Mouse (Mus musculus) lung, embryonic 16.5 days (tissue): ENCODE measurements at regions not wholly inside any gene's neighbourhood (a gene's known extent, or its start where the extent isn't known, plus 50 kb on each side); places are given as distances from the start of the nearest gene placed in this dataset.
"Not testable (repeated sequence)": the region's sequence is repeated elsewhere in the genome, so short reads cannot be mapped to it uniquely, and the experiment has no call there.

Source experiments
- ATAC-seq: fragments of 200-750 bp; cut with Nextera tagmentation; 2 replicates; pipeline ENCODE4 v1.8.0; 2017; ENCODE audit warnings: low read depth, mild to moderate bottlenecking, moderate library complexity
- H3K27ac ChIP-seq: fragments of 300-500 bp; sonication (generic); 2 replicates; pipeline ENCODE4 v1.5.1; 2014; ENCODE audit warnings: mild to moderate bottlenecking, control low read depth, low read length
- H3K27me3 ChIP-seq: fragments of 300-500 bp; sonication (generic); 2 replicates; pipeline ENCODE4 v1.6.1; 2014; ENCODE audit warnings: low read depth, low read length, mixed read lengths; ENCODE audit not compliant: control insufficient read depth, insufficient read depth
- H3K36me3 ChIP-seq: fragments of 300-500 bp; sonication (generic); 2 replicates; pipeline ENCODE4 v1.6.1; 2014; ENCODE audit warnings: low read length; ENCODE audit not compliant: control insufficient read depth, insufficient read depth
- H3K4me1 ChIP-seq: fragments of 300-500 bp; sonication (generic); replicated peaks from 2 replicates; pipeline ENCODE4 v1.6.1; 2014; ENCODE audit warnings: low read length, mixed read lengths; ENCODE audit not compliant: control insufficient read depth, insufficient read depth
- H3K4me2 ChIP-seq: fragments of 300-500 bp; sonication (generic); 2 replicates; pipeline ENCODE4 v1.6.1; 2014; ENCODE audit warnings: low read depth, low read length, control low read depth
- H3K4me3 ChIP-seq: fragments of 300-500 bp; sonication (generic); 2 replicates; pipeline ENCODE4 v1.5.1; 2014; ENCODE audit warnings: mild to moderate bottlenecking, low read length, control low read depth
- H3K9ac ChIP-seq: fragments of 300-500 bp; sonication (generic); 2 replicates; pipeline ENCODE4 v1.6.1; 2014; ENCODE audit warnings: low read length, control low read depth
- H3K9me3 ChIP-seq: fragments of 300-500 bp; sonication (generic); 2 replicates; pipeline ENCODE4 v1.6.1; 2016; ENCODE audit warnings: low read length; ENCODE audit not compliant: control insufficient read depth
- WGBS: fragments of 180-500 bp; shearing (Covaris S2); extraction: QIAGEN DNeasy Blood & Tissue Kit; methylation state at CpG from one replicate; pipeline ENCODE4 v1.1.7; 2014; 5-methylcytosine and 5-hydroxymethylcytosine counted together

- 48% methylated on average over 5 of the region's 5 CpGs for WGBS
- H3K27ac ChIP-seq = no peak overlapping the region
- no peak overlapping the region for H3K9ac ChIP-seq
- no peaks in the 10 kb centered on the region for H3K9me3 ChIP-seq
- no peak for ATAC-seq
- H3K4me3 ChIP-seq = no peak overlapping the region
- H3K36me3 ChIP-seq = no peaks in the 10 kb centered on the region
- H3K4me1 ChIP-seq = no peaks in the 10 kb centered on the region
- H3K4me2 ChIP-seq = no peak overlapping the region
- no peaks in the 10 kb centered on the region for H3K27me3 ChIP-seq
Observed at GRCm38 (mm10) chr3:58245361-58245760, 169.2 kb upstream of the Tsc22d2 start.

GRCm38 (mm10) chr3:58247989-58248388 lies 166.5 kb upstream of the Tsc22d2 start:
- Histone ChIP-seq H3K27me3 (no peaks in the 10 kb centered on the region), H3K9me3 (no peaks in the 10 kb centered on the region), H3K4me1 (no peaks in the 10 kb centered on the region), H3K9ac (no peak overlapping the region), H3K36me3 (no peaks in the 10 kb centered on the region), H3K27ac (no peak overlapping the region), H3K4me2 (no peak overlapping the region), H3K4me3 (no peak overlapping the region)
- WGBS = 73% methylated on average over 2 of the region's 2 CpGs
- no peak for ATAC-seq

- ATAC-seq = no peak
- Histone ChIP-seq H3K27me3 (no peaks in the 10 kb centered on the region), H3K9me3 (no peaks in the 10 kb centered on the region), H3K4me2 (no peak overlapping the region), H3K27ac (no peak overlapping the region), H3K4me1 (no peaks in the 10 kb centered on the region), H3K9ac (no peak overlapping the region), H3K36me3 (no peaks in the 10 kb centered on the region), H3K4me3 (no peak overlapping the region)
- 53% methylated on average over 8 of the region's 8 CpGs for WGBS
Observed at GRCm38 (mm10) chr3:58253942-58254341, 160.6 kb upstream of the Tsc22d2 start.

- Histone ChIP-seq H3K9me3 (no peaks in the 10 kb centered on the region), H3K9ac (no peak overlapping the region), H3K27me3 (no peaks in the 10 kb centered on the region), H3K4me1 (no peaks in the 10 kb centered on the region), H3K4me2 (no peak overlapping the region), H3K36me3 (no peaks in the 10 kb centered on the region), H3K27ac (no peak overlapping the region), H3K4me3 (no peak overlapping the region)
- 66% methylated on average over 14 of the region's 14 CpGs for WGBS
- ATAC-seq = no peak
Observed at GRCm38 (mm10) chr3:58267606-58268325, 146.7 kb upstream of the Tsc22d2 start.

- H3K4me3 ChIP-seq, H3K9ac ChIP-seq, ATAC-seq, H3K9me3 ChIP-seq, H3K27me3 ChIP-seq, H3K27ac ChIP-seq, H3K36me3 ChIP-seq, H3K4me2 ChIP-seq, H3K4me1 ChIP-seq: not testable (repeated sequence)
- no CpG with 5 or more reads among the region's 4 CpGs for WGBS
Observed at GRCm38 (mm10) chr3:58271441-58271840, 143.1 kb upstream of the Tsc22d2 start.

GRCm38 (mm10) chr3:58281291-58281690 lies 133.2 kb upstream of the Tsc22d2 start:
- WGBS = 70% methylated on average over 6 of the region's 6 CpGs
- Histone ChIP-seq H3K4me1 (no peaks in the 10 kb centered on the region), H3K36me3 (no peaks in the 10 kb centered on the region), H3K27ac (no peak overlapping the region), H3K9me3 (no peaks in the 10 kb centered on the region), H3K4me2 (no peak overlapping the region), H3K9ac (no peak overlapping the region), H3K27me3 (no peaks in the 10 kb centered on the region), H3K4me3 (no peak overlapping the region)
- no peak for ATAC-seq

- not testable (repeated sequence) for H3K36me3 ChIP-seq
Observed at GRCm38 (mm10) chr3:58284371-58284770, 130.1 kb upstream of the Tsc22d2 start.

GRCm38 (mm10) chr3:58295810-58296209 lies 118.7 kb upstream of the Tsc22d2 start:
- Histone ChIP-seq H3K4me3 (no peak overlapping the region), H3K4me1 (no peaks in the 10 kb centered on the region), H3K36me3 (no peaks in the 10 kb centered on the region), H3K27me3 (no peaks in the 10 kb centered on the region), H3K9me3 (no peaks in the 10 kb centered on the region), H3K9ac (no peak overlapping the region), H3K4me2 (no peak overlapping the region), H3K27ac (no peak overlapping the region)
- ATAC-seq = no peak
- WGBS = 49% methylated on average over 5 of the region's 5 CpGs

More at GRCm38 (mm10) chr3:58284371-58284770, 130.1 kb upstream of the Tsc22d2 start:
- not testable (repeated sequence) for ATAC-seq, H3K9ac ChIP-seq, H3K4me3 ChIP-seq, H3K4me2 ChIP-seq, H3K4me1 ChIP-seq, H3K27ac ChIP-seq, H3K27me3 ChIP-seq, H3K9me3 ChIP-seq
- 23% methylated on average over 1 of the region's 1 CpGs for WGBS

- Histone ChIP-seq H3K9me3 (no peaks in the 10 kb centered on the region), H3K27ac (no peak overlapping the region), H3K9ac (no peak overlapping the region), H3K27me3 (no peaks in the 10 kb centered on the region), H3K4me3 (no peak overlapping the region), H3K4me2 (no peak overlapping the region), H3K4me1 (peaks cover 3% of the 10 kb centered on the region; the same call in 1 of the 2 replicates), H3K36me3 (no peaks in the 10 kb centered on the region)
- WGBS = 65% methylated on average over 2 of the region's 2 CpGs
- no peak for ATAC-seq
Observed at GRCm38 (mm10) chr3:58300213-58300612, 114.3 kb upstream of the Tsc22d2 start.
